Mouse (Mus musculus): ENCODE results near the gene Rab11fip2. TPM values are rescaled to one million over a fixed set of nuclear protein-coding genes. Genes with fewer than 3 reads are reported as not detected.

Rab11fip2 gene
- total and polyA plus RNA-seq, 3 experiments, result 2.6 to 4.5 (median 3.1) TPM

DNA sequence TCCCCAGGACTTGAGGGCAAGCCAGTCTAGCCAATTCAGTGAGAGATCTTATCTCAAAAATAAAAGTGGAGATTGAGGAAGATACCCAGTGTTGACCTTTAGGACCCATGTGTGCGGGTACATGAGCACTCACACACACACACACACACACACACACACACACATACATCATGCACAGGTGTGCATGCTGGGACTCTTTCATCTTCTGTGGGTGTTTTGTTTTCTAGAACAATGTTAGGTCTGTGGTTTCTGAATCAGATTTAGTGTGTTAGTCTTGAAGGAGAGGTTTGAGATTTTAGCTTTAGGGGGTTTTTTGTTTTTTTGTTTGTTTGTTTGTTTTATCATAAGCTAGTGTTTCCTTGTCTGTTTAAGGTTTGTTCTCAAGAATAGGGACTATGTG, 17.3 kb downstream of the Rab11fip2 start:
- in situ Hi-C loops (cut with MboI; ENCODE audit: low pct_ligation_motif_present, low pct_unique_long_range_greater_than_20kb, low sequenced_read_pairs), result no loop called here
- dilution Hi-C loops (cut with MboI; ENCODE audit: extremely low pct_ligation_motif_present, extremely low pct_unique_long_range_greater_than_20kb, low sequenced_read_pairs), result no loop called here
- Histone ChIP-seq H3K79me2 (replicated peaks; ENCODE audit: control insufficient read depth, extremely low read depth, insufficient read depth, poor library complexity, severe bottlenecking) (no peaks in the 10 kb centered on the region), H3K36me3 (replicated peaks in 1 of 2; ENCODE audit: control insufficient read depth in 1 of 2, insufficient read depth in 1 of 2, low read length in 1 of 2) (peaks cover 0 to under 1% of the 10 kb centered on the region in 2 experiments), H3K27ac (ENCODE audit: insufficient read depth, low read depth) (no peak overlapping the region), H3K4me3 (replicated peaks in 1 of 3; ENCODE audit: low read depth in 2 of 3, low read length in 2 of 3, poor library complexity in 1 of 3) (no peak overlapping the region), H3K9ac (ENCODE audit: insufficient read depth, low read depth) (no peak overlapping the region), H3K4me1 (ENCODE audit: control insufficient read depth in 1 of 2, insufficient read depth in 2 of 2) (peaks cover 0 to 9% of the 10 kb centered on the region in 2 experiments; a peak in 2 of 4 replicates), H3K9me3 (replicated peaks; ENCODE audit: low read length) (no peaks in the 10 kb centered on the region), H3K27me3 (replicated peaks) (no peaks in the 10 kb centered on the region), H3K4me2 (ENCODE audit: insufficient read depth, low read depth, poor library complexity, severe bottlenecking) (no peak overlapping the region)
- TF ChIP-seq JUN (IDR thresholded peaks at IDR 0.05; ENCODE audit: insufficient read depth, low read depth, low read length) (no peak), MEF2A (IDR thresholded peaks at IDR 0.05; ENCODE audit: borderline replicate concordance, low read depth, low read length) (no peak), MAX (IDR thresholded peaks at IDR 0.05; ENCODE audit: low read length) (no peak), SIN3A (IDR thresholded peaks at IDR 0.05; ENCODE audit: low read length) (no peak), USF1 (IDR thresholded peaks at IDR 0.05; ENCODE audit: low read depth, low read length) (no peak), BHLHE40 (IDR thresholded peaks at IDR 0.05; ENCODE audit: low read depth, low read length) (no peak), POLR2A (IDR thresholded peaks at IDR 0.05; ENCODE audit: low read depth, low read length) (no peak), ETS1 (conservative IDR thresholded peaks at IDR 0.05; ENCODE audit: low read depth, low read length) (no peak), ELF1 (IDR thresholded peaks at IDR 0.05; ENCODE audit: low read depth, low read length) (no peak), NELFE (IDR thresholded peaks at IDR 0.05; ENCODE audit: low read depth, low read length) (no peak), RAD21 (IDR thresholded peaks at IDR 0.05; ENCODE audit: low read depth, low read length) (no peak), MYC (IDR thresholded peaks at IDR 0.05; ENCODE audit: low read depth, low read length) (no peak)
- DNase-seq (ENCODE audit: extremely low read depth), result no peak

DNA sequence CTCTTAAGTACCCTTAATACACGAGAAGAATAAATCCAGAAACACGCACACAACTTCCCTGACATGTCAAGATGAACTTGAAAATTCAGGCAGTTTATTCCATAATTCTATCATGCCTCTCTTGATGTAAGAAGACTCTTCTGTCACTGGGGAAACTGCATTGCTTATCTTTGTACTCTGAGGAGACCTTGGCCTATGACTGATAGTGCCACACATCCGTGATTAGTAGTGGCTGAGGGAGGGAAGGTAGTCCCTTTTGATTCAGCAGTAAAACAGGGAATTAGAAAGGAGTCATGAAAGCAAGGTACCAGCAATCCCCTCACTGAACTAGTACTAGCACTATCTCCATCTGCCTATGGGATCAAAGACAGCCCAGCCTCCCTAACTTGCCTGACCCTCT, 22.6 kb downstream of the Rab11fip2 start:
- H3K36me3 ChIP-seq (replicated peaks in 1 of 2; ENCODE audit: control insufficient read depth in 1 of 2, insufficient read depth in 1 of 2, low read length in 1 of 2), result peaks cover 0 to 4% of the 10 kb centered on the region in 2 experiments
- H3K4me3 ChIP-seq (replicated peaks in 1 of 3; ENCODE audit: low read depth in 2 of 3, low read length in 2 of 3, poor library complexity in 1 of 3), result no peak overlapping the region
- H3K27ac ChIP-seq (ENCODE audit: insufficient read depth, low read depth), result no peak overlapping the region
- in situ Hi-C loops (cut with MboI; ENCODE audit: low pct_ligation_motif_present, low pct_unique_long_range_greater_than_20kb, low sequenced_read_pairs) (no loop called here), dilution Hi-C loops (cut with MboI; ENCODE audit: extremely low pct_ligation_motif_present, extremely low pct_unique_long_range_greater_than_20kb, low sequenced_read_pairs) (no loop called here)
- no peak for TF ChIP-seq CHD2 (IDR thresholded peaks at IDR 0.05; ENCODE audit: low read length)
- TF ChIP-seq JUND (conservative IDR thresholded peaks at IDR 0.05; ENCODE audit: low read depth, low read length), result no peak
- no peak for TF ChIP-seq POLR2AphosphoS2 (IDR thresholded peaks at IDR 0.05; ENCODE audit: low read depth, low read length)
- no peak for TF ChIP-seq MAZ (IDR thresholded peaks at IDR 0.05; ENCODE audit: low read depth, low read length)
- TF ChIP-seq JUN (IDR thresholded peaks at IDR 0.05; ENCODE audit: insufficient read depth, low read depth, low read length), result no peak
- TF ChIP-seq IRF4 (IDR thresholded peaks at IDR 0.05; ENCODE audit: low read depth, low read length), result no peak
- no peak for TF ChIP-seq USF1 (IDR thresholded peaks at IDR 0.05; ENCODE audit: low read depth, low read length)
- no peak for TF ChIP-seq MYC (IDR thresholded peaks at IDR 0.05; ENCODE audit: low read depth, low read length)
- no peak for TF ChIP-seq UBTF (IDR thresholded peaks at IDR 0.05; ENCODE audit: low read depth, low read length)
- TF ChIP-seq MXI1 (IDR thresholded peaks at IDR 0.05; ENCODE audit: low read depth, low read length), result no peak
- no peak for TF ChIP-seq E2F4 (IDR thresholded peaks at IDR 0.05; ENCODE audit: insufficient replicate concordance, low read depth, low read length)
- TF ChIP-seq ZKSCAN1 (IDR thresholded peaks at IDR 0.05; ENCODE audit: borderline replicate concordance, low read depth, low read length), result no peak
- TF ChIP-seq RCOR1 (conservative IDR thresholded peaks at IDR 0.05; ENCODE audit: low read depth, low read length), result no peak
- no peak for TF ChIP-seq BHLHE40 (IDR thresholded peaks at IDR 0.05; ENCODE audit: low read depth, low read length)
- no peak for TF ChIP-seq SIN3A (IDR thresholded peaks at IDR 0.05; ENCODE audit: low read length)
- TF ChIP-seq HCFC1 (IDR thresholded peaks at IDR 0.05; ENCODE audit: low read depth, low read length), result no peak
- no peaks in the 10 kb centered on the region for H3K9me3 ChIP-seq (replicated peaks; ENCODE audit: low read length)
- H3K79me2 ChIP-seq (replicated peaks; ENCODE audit: control insufficient read depth, extremely low read depth, insufficient read depth, poor library complexity, severe bottlenecking), result no peaks in the 10 kb centered on the region
- H3K4me2 ChIP-seq (ENCODE audit: insufficient read depth, low read depth, poor library complexity, severe bottlenecking), result no peak overlapping the region
- DNase-seq (ENCODE audit: extremely low read depth), result no peak
- H3K27me3 ChIP-seq (replicated peaks), result no peaks in the 10 kb centered on the region
- H3K9ac ChIP-seq (ENCODE audit: insufficient read depth, low read depth), result no peak overlapping the region
- H3K4me1 ChIP-seq (ENCODE audit: control insufficient read depth in 1 of 2, insufficient read depth in 2 of 2), result peaks cover 0 to 11% of the 10 kb centered on the region in 2 experiments; a peak in 2 of 4 replicates
